ENCODE assay signal across 21 mouse cellular contexts in the genomic region with DNA sequence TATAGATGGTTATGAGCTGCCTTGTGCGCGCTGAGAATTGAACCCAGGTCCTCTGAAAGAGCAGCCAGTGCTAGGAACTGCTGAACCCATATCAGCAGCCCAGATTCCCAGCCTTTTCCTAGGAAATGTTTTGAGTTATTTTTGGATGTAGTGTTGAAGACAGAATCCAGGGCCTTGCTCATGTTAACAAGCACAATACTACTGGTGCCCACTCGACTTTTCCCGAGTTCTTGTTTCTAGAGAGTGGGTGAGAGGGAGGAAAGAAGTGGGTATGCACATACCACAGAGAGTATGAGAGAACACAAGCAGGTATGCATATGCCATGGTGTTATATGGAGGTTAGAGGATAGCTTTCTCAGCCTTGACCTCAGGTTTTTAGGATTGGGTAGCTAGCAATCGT. TPM values are rescaled to one million over a fixed set of nuclear protein-coding genes. Genes with fewer than 3 reads are reported as not detected.
DNase-seq lines count a peak whose midpoint lies in the region; ATAC-seq and TF ChIP-seq lines count a peak whose summit lies in the region.
"Had no signal": no experiment of that assay in that cellular context is flagged by ENCODE, and none has a peak within 500 bp of the region (broad histone marks: within the 10 kb centered on the region; RNA-seq: fewer than 3 reads in every experiment).

No protein-coding gene starts in this region.

- H3K4me3 ChIP-seq in layer of hippocampus, adult 2 months, result no peak overlapping the region
- no peak overlapping the region for H3K4me3 ChIP-seq in midbrain, embryonic 11.5 days (ENCODE audit: low read depth, low read length)
- no peak overlapping the region for H3K4me3 ChIP-seq in midbrain, embryonic 14.5 days (replicated peaks; ENCODE audit: low read depth, low read length)

- H3K9me3 ChIP-seq in midbrain, embryonic 11.5 days (ENCODE audit: control insufficient read depth, low read length), result no peaks in the 10 kb centered on the region
- H3K9me3 ChIP-seq in midbrain, embryonic 14.5 days (ENCODE audit: control insufficient read depth, low read length), result no peaks in the 10 kb centered on the region
- H3K9me3 ChIP-seq: G1E had no signal

- peaks cover 20% of the 10 kb centered on the region for H3K36me3 ChIP-seq in midbrain, embryonic 11.5 days (ENCODE audit: control insufficient read depth, insufficient read depth, low read length)
- H3K36me3 ChIP-seq in midbrain, embryonic 14.5 days (ENCODE audit: control insufficient read depth, insufficient read depth, low read length), result peaks cover 62% of the 10 kb centered on the region

- H3K4me2 ChIP-seq in midbrain, embryonic 11.5 days, result no peak overlapping the region
- H3K4me2 ChIP-seq in midbrain, embryonic 14.5 days (ENCODE audit: low read length), result no peak overlapping the region

- ATAC-seq in frontal cortex, adult (ENCODE audit: low TSS enrichment), result peak; percentile 62; the same call in 1 of the 2 replicates
- no peak for ATAC-seq in midbrain, embryonic 11.5 days (ENCODE audit: low FRiP score)
- ATAC-seq in midbrain, embryonic 14.5 days (ENCODE audit: low FRiP score, low TSS enrichment), result no peak
- ATAC-seq: activated CD4-positive, CD25-positive, alpha-beta regulatory T cell, adult 4 months; CD4-positive, CD25-positive, alpha-beta regulatory T cell, adult 4 months; Patski had no signal

- no peak for DNase-seq in frontal cortex, postnatal 25 days (ENCODE audit: low spot score in 2 of 2)
- DNase-seq in layer of hippocampus, adult 2 months (ENCODE audit: low spot score in 2 of 2), result no peak
- no peak for DNase-seq in layer of hippocampus, postnatal 10 days (ENCODE audit: low spot score in 2 of 2)
- peak; percentile 71 for DNase-seq in midbrain, embryonic 11.5 days (ENCODE audit: low spot score, missing footprints)
- DNase-seq in midbrain, embryonic 14.5 days, result no peak
- DNase-seq: adrenal gland, adult 2 months; adrenal gland, adult 8-10 months; adrenal gland, postnatal 10 days; adrenal gland, postnatal 14 days; adrenal gland, postnatal 25 days; adrenal gland, postnatal 36 days; B cell, adult 2 months; cerebellum, adult 11 months; cerebellum, adult 11-12 months; cerebellum, adult 18-20 months had no signal

- TF ChIP-seq CTCF in layer of hippocampus, adult 2 months (conservative IDR thresholded peaks at IDR 0.05), result no peak

- H3K4me1 ChIP-seq in midbrain, embryonic 11.5 days (ENCODE audit: control insufficient read depth, insufficient read depth, low read length), result no peaks in the 10 kb centered on the region
- H3K4me1 ChIP-seq in midbrain, embryonic 14.5 days (ENCODE audit: control insufficient read depth, insufficient read depth, low read length), result no peaks in the 10 kb centered on the region

- 0 out of 2 replicates have a peak overlapping the region, but pooled peaks have one; percentile 1 for H3K27ac ChIP-seq in layer of hippocampus, adult 2 months
- no peak overlapping the region for H3K27ac ChIP-seq in midbrain, embryonic 11.5 days (ENCODE audit: low read depth, low read length)
- no peak overlapping the region for H3K27ac ChIP-seq in midbrain, embryonic 14.5 days (replicated peaks; ENCODE audit: low read depth, low read length)

- no peak overlapping the region for H3K9ac ChIP-seq in midbrain, embryonic 11.5 days (ENCODE audit: low read length)
- H3K9ac ChIP-seq in midbrain, embryonic 14.5 days (replicated peaks; ENCODE audit: low read length), result no peak overlapping the region

- WGBS in midbrain, embryonic 11.5 days, result 90% methylated on average over 5 of the region's 5 CpGs
- 95% methylated on average over 5 of the region's 5 CpGs for WGBS in midbrain, embryonic 14.5 days

- no peaks in the 10 kb centered on the region for H3K27me3 ChIP-seq in midbrain, embryonic 11.5 days (ENCODE audit: control insufficient read depth, insufficient read depth, low read length)
- no peaks in the 10 kb centered on the region for H3K27me3 ChIP-seq in midbrain, embryonic 14.5 days (ENCODE audit: control insufficient read depth, insufficient read depth, low read length)
- H3K27me3 ChIP-seq: CH12.LX, Patski had no signal

RNA-seq across cellular contexts. Expression of a gene that starts 6.7 kb away (rescaled TPM):
- total RNA-seq in layer of hippocampus, adult 2 months (2021), result 1 to 10 TPM; 4.2 to 5.1 TPM
- 1 to 10 TPM; 6.2 to 7.8 TPM for total RNA-seq in layer of hippocampus, postnatal 10 days (2021)
- polyA plus RNA-seq in midbrain, embryonic 11.5 days (2014; fragmentation: Nextera tagmentation; extraction: Ambion mirVana), result 13.1 TPM in 2 replicates
- 7.8 and 8.4 TPM in 2 replicates for polyA plus RNA-seq in midbrain, embryonic 14.5 days (2014; fragmentation: Nextera tagmentation; extraction: Ambion mirVana)

RNA-seq across cellular contexts. Expression of a gene that starts 44.3 kb away (rescaled TPM):
- total RNA-seq in layer of hippocampus, adult 2 months (2021), result 10 to 100 TPM; 78.2 to 81.5 TPM
- 10 to 100 TPM; 63.9 to 65.9 TPM for total RNA-seq in layer of hippocampus, postnatal 10 days (2021)
- polyA plus RNA-seq in midbrain, embryonic 11.5 days (2014; fragmentation: Nextera tagmentation; extraction: Ambion mirVana), result 29.1 and 33.8 TPM in 2 replicates
- polyA plus RNA-seq in midbrain, embryonic 14.5 days (2014; fragmentation: Nextera tagmentation; extraction: Ambion mirVana), result 32.7 and 35.6 TPM in 2 replicates
